Comparison of ENCODE assay signal across 8 mouse cellular contexts in genomic region chr14:24181811-24182506, GRCm38 (mm10).
DNase-seq lines count a peak whose midpoint lies in the region; ATAC-seq and TF ChIP-seq lines count a peak whose summit lies in the region.

No protein-coding gene starts in this region.

- WGBS in embryonic facial prominence, embryonic 12.5 days, result 27% methylated on average over 10 of the region's 10 CpGs
- 32% methylated on average over 10 of the region's 10 CpGs for WGBS in kidney, adult 2 months
- WGBS in midbrain, postnatal 0 days, result 27% methylated on average over 10 of the region's 10 CpGs

- peaks cover 11% of the 10 kb centered on the region for H3K36me3 ChIP-seq in embryonic facial prominence, embryonic 12.5 days
- no peaks in the 10 kb centered on the region for H3K36me3 ChIP-seq in kidney, adult 2 months (ENCODE audit: control insufficient read depth, insufficient read depth, low read length)
- H3K36me3 ChIP-seq in midbrain, postnatal 0 days (ENCODE audit: insufficient read depth, low read length), result 0 out of 2 replicates have a peak, but pooled peaks cover 6% of the 10 kb centered on the region

- no peak overlapping the region for H3K4me2 ChIP-seq in embryonic facial prominence, embryonic 12.5 days (replicated peaks)
- no peak overlapping the region for H3K4me2 ChIP-seq in midbrain, postnatal 0 days (ENCODE audit: low read depth, low read length, poor library complexity, severe bottlenecking)

- peak overlapping the region; percentile 18 for H3K27ac ChIP-seq in embryonic facial prominence, embryonic 12.5 days
- no peak overlapping the region for H3K27ac ChIP-seq in kidney, adult 2 months (ENCODE audit: insufficient read depth, low read depth, low read length)
- peak overlapping the region; percentile 57 for H3K27ac ChIP-seq in midbrain, postnatal 0 days (ENCODE audit: low read depth, low read length)

- intact Hi-C loops in left cerebral cortex, postnatal 4 days (cut with DNase I), result loop anchor here (5.0 to 10.0 kb wide), 2 partner anchors 63 to 90 kb away; partner anchors contain the start of gene Dlg5

- TF ChIP-seq POLR2A in kidney, adult 2 months (IDR thresholded peaks at IDR 0.05; ENCODE audit: low read depth, low read length), result no peak

- H3K9ac ChIP-seq in embryonic facial prominence, embryonic 12.5 days, result no peak overlapping the region
- H3K9ac ChIP-seq in midbrain, postnatal 0 days (replicated peaks; ENCODE audit: low read length, poor library complexity, severe bottlenecking), result no peak overlapping the region

- TF ChIP-seq CTCF in kidney, adult 2 months (conservative IDR thresholded peaks at IDR 0.05; ENCODE audit: insufficient read depth, insufficient read length, low read depth, low read length), result peak; percentile 92
- peak; percentile 100 for TF ChIP-seq CTCF in midbrain, postnatal 0 days (IDR thresholded peaks at IDR 0.05)

- H3K27me3 ChIP-seq in embryonic facial prominence, embryonic 12.5 days, result no peaks in the 10 kb centered on the region
- H3K27me3 ChIP-seq in kidney, adult 2 months (replicated peaks; ENCODE audit: control insufficient read depth, insufficient read depth, low read length), result no peaks in the 10 kb centered on the region
- H3K27me3 ChIP-seq in midbrain, postnatal 0 days (ENCODE audit: insufficient read depth, low read length), result no peaks in the 10 kb centered on the region

- ATAC-seq in embryonic facial prominence, embryonic 12.5 days (ENCODE audit: insufficient number of reproducible peaks, insufficient read depth, low FRiP score, low TSS enrichment), result no peak
- 0 out of 2 replicates have a peak, but pooled peaks have one; percentile 37 for ATAC-seq in granulocyte monocyte progenitor cell, adult 5-6 weeks (replicated peaks; ENCODE audit: poor library complexity, severe bottlenecking)
- peak; percentile 70 for ATAC-seq in midbrain, postnatal 0 days (ENCODE audit: low FRiP score)

- H3K9me3 ChIP-seq in embryonic facial prominence, embryonic 12.5 days, result no peaks in the 10 kb centered on the region
- H3K9me3 ChIP-seq in midbrain, postnatal 0 days (ENCODE audit: low read length), result no peaks in the 10 kb centered on the region

- no peak overlapping the region for H3K4me3 ChIP-seq in embryonic facial prominence, embryonic 12.5 days
- H3K4me3 ChIP-seq in kidney, adult 2 months (ENCODE audit: insufficient read depth, low read depth, low read length), result no peak overlapping the region
- no peak overlapping the region for H3K4me3 ChIP-seq in midbrain, postnatal 0 days (ENCODE audit: low read depth, low read length)

- peak; percentile 77 for DNase-seq in A20 (ENCODE audit: low read depth, low spot score)
- DNase-seq in adrenal gland, postnatal 4 days (ENCODE audit: low spot score in 2 of 2), result peak; percentile 36 to 52
- DNase-seq in kidney, adult 2 months, result peak; percentile 81
- DNase-seq in left cerebral cortex, postnatal 4 days, result peak; percentile 76
- peak; percentile 92 for DNase-seq in midbrain, postnatal 0 days (ENCODE audit: low spot score)
- DNase-seq in telencephalon, adult 2 months (ENCODE audit: low read depth, low spot score), result peak; percentile 61

- H3K4me1 ChIP-seq in embryonic facial prominence, embryonic 12.5 days, result peaks cover 10% of the 10 kb centered on the region; the same call in 1 of the 2 replicates
- peaks cover 3% of the 10 kb centered on the region; the same call in 1 of the 2 replicates for H3K4me1 ChIP-seq in kidney, adult 2 months (ENCODE audit: control insufficient read depth, insufficient read depth, low read length)
- peaks cover 4% of the 10 kb centered on the region; the same call in 1 of the 2 replicates for H3K4me1 ChIP-seq in midbrain, postnatal 0 days (ENCODE audit: insufficient read depth, low read length)
